Mouse (Mus musculus) midbrain, embryonic 16.5 days (tissue): ENCODE results near the gene 2300009A05Rik. TPM values are rescaled to one million over a fixed set of nuclear protein-coding genes. Genes with fewer than 3 reads are reported as not detected.

Source experiments
- ATAC-seq: fragments of 200-750 bp; cut with Nextera tagmentation; 2 replicates; pipeline ENCODE4 v1.8.0; 2017; ENCODE audit warnings: moderate TSS enrichment
- H3K27ac ChIP-seq: fragments of 300-500 bp; sonication (generic); 2 replicates; pipeline ENCODE4 v1.5.1; 2014; ENCODE audit warnings: mild to moderate bottlenecking, low read length, mixed read lengths
- H3K27me3 ChIP-seq: fragments of 300-500 bp; sonication (generic); 2 replicates; pipeline ENCODE4 v1.6.1; 2014; ENCODE audit warnings: low read depth, low read length, mixed read lengths; ENCODE audit not compliant: control insufficient read depth, insufficient read depth
- H3K36me3 ChIP-seq: fragments of 300-500 bp; sonication (generic); 2 replicates; pipeline ENCODE4 v1.6.1; 2014; ENCODE audit warnings: mild to moderate bottlenecking, low read length, moderate library complexity, mixed read lengths; ENCODE audit not compliant: control insufficient read depth, insufficient read depth
- H3K4me1 ChIP-seq: fragments of 300-500 bp; sonication (generic); 2 replicates; pipeline ENCODE4 v1.6.1; 2014; ENCODE audit warnings: mild to moderate bottlenecking, low read length, mixed read lengths; ENCODE audit not compliant: control insufficient read depth, insufficient read depth
- H3K4me2 ChIP-seq: fragments of 300-500 bp; sonication (generic); 2 replicates; pipeline ENCODE4 v1.6.1; 2014; ENCODE audit warnings: mild to moderate bottlenecking, low read length, mixed read lengths
- H3K4me3 ChIP-seq: fragments of 300-500 bp; sonication (generic); 2 replicates; pipeline ENCODE4 v1.5.1; 2014; ENCODE audit warnings: low read depth, mild to moderate bottlenecking, low read length, moderate library complexity, mixed read lengths
- H3K9ac ChIP-seq: fragments of 300-500 bp; sonication (generic); 2 replicates; pipeline ENCODE4 v1.6.1; 2014; ENCODE audit warnings: low read depth, low read length, mixed read lengths
- H3K9me3 ChIP-seq: fragments of 300-500 bp; sonication (generic); replicated peaks from 2 replicates; pipeline ENCODE4 v1.6.1; 2014; ENCODE audit warnings: mild to moderate bottlenecking, low read length, mixed read lengths; ENCODE audit not compliant: control insufficient read depth, poor library complexity, severe bottlenecking
- WGBS: fragments of 180-500 bp; shearing (Covaris S2); extraction: QIAGEN DNeasy Blood & Tissue Kit; methylation state at CpG from one replicate; pipeline ENCODE4 v1.1.7; 2014; 5-methylcytosine and 5-hydroxymethylcytosine counted together
- polyA plus RNA-seq: library from polyadenylated mRNA; unstranded; fragments of >200 nt; fragmentation: Nextera tagmentation; extraction: Ambion mirVana; gene quantifications from 2 replicates; pipeline ENCODE4 v1.2.1, GENCODE M21; 2015

2300009A05Rik gene
- polyA plus RNA-seq, 1 experiment from 2014 or later, result 60.2 TPM

DNA sequence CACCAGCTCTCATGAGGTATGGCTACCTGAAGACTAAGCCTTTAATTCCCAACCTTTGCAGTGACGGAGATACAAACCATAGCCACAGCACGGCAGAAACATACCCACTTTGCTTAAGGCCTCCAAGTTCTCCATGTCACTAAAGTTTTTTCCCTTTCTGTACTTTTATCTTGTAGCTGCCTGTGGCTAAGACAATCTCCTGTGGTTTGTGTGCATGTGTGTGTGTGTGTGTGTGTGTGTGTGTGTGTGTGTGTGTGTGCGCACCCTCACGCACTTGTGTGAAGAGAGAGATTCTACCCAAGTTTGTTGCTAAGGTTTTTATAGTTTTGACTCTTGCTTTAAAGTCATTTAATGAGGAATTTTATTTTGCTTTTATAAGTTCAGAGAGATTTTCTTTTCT, 16.3 kb downstream of the 2300009A05Rik start:
- H3K27ac ChIP-seq, result no peak overlapping the region
- no peaks in the 10 kb centered on the region for H3K27me3 ChIP-seq
- H3K36me3 ChIP-seq, result no peaks in the 10 kb centered on the region
- H3K4me2 ChIP-seq, result no peak overlapping the region
- no peak overlapping the region for H3K4me3 ChIP-seq
- no peak overlapping the region for H3K9ac ChIP-seq
- WGBS, result 90% methylated on average over 4 of the region's 4 CpGs
- no peaks in the 10 kb centered on the region for H3K9me3 ChIP-seq
- peaks cover 4% of the 10 kb centered on the region for H3K4me1 ChIP-seq
- ATAC-seq, result no peak

- WGBS, result 82% methylated on average over 3 of the region's 3 CpGs
- no peak for ATAC-seq
- Histone ChIP-seq H3K9ac (no peak overlapping the region), H3K27ac (no peak overlapping the region), H3K4me1 (peaks cover 22% of the 10 kb centered on the region), H3K4me3 (no peak overlapping the region), H3K36me3 (no peaks in the 10 kb centered on the region), H3K4me2 (no peak overlapping the region), H3K9me3 (no peaks in the 10 kb centered on the region), H3K27me3 (no peaks in the 10 kb centered on the region)
Measured at GRCm38 (mm10) chr9:63380326-63380725, 18.7 kb downstream of the 2300009A05Rik start.

GRCm38 (mm10) chr9:63378174-63378573, 20.9 kb downstream of the 2300009A05Rik start:
- Histone ChIP-seq H3K4me3 (peak overlapping the region; percentile 76), H3K9me3 (no peaks in the 10 kb centered on the region), H3K27me3 (no peaks in the 10 kb centered on the region), H3K4me2 (peak overlapping the region; percentile 74), H3K36me3 (no peaks in the 10 kb centered on the region), H3K27ac (peak overlapping the region; percentile 86), H3K9ac (peak overlapping the region; percentile 87), H3K4me1 (peaks cover 29% of the 10 kb centered on the region)
- 16% methylated on average over 8 of the region's 8 CpGs for WGBS
- ATAC-seq, result no peak

DNA sequence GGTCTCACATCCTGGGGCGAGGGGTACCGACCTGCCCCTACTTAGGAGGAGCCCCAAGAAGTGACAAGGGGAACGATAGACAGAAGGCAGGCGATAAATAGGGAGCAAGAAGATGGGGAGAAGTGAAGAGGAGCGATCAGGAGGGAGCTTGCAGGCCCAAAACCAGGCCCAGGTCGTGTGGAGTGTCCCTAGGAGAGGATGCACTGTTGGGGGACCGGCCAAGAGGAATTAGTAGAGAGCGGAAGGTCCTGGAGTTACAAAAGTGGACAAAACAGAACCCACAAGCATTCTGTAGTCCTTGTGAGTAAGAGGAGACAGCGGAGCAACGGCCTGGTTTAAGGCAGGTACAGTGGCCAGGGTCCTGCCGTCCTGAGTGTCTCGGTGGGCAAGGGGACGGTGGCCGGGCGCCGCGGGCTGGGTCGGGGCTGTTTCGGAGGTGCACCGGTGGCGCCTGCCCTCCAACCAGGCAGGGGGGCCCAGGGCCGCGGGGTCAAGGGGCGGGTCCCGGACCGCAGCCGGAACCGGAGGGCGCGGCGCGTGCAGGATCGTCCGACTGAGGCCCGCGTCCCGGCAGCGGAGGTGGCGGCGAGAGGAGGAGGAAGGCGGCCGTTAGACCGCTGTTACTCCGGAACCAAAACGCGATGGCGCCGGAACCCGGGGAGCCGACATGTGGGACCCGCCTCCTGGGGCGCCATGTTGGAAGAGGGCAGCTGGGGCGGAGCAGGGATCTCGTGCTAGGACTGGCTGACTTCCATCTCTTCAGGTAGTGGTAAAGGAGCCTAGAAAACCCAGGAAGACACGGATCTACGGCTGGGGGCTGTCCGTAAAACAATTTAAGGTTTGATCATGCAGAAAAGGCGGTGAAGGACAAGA, 21.5 kb downstream of the 2300009A05Rik start, which contains the start of gene Map2k5:
Map2k5 (minus strand) TSS at position 633 of the 873 bp plus-strand sequence.
- H3K9me3 ChIP-seq, result no peaks in the 10 kb centered on the region
- peak within 1 kb of the TSS; percentile 86 for H3K27ac ChIP-seq
- peak within 1 kb of the TSS; percentile 74 for H3K4me2 ChIP-seq
- peak within 1 kb of the TSS; percentile 76 for H3K4me3 ChIP-seq
- H3K36me3 ChIP-seq, result no peaks in the 10 kb centered on the region
- WGBS, result under 1% methylated on average over 58 of the region's 58 CpGs
- H3K9ac ChIP-seq, result peak within 1 kb of the TSS; percentile 87
- H3K27me3 ChIP-seq, result no peaks in the 10 kb centered on the region
- peak; percentile 96 for ATAC-seq
- peaks cover 29% of the 10 kb centered on the region for H3K4me1 ChIP-seq

GRCm38 (mm10) chr9:63373315-63373714, 25.7 kb downstream of the 2300009A05Rik start:
- 83% methylated on average over 2 of the region's 2 CpGs for WGBS
- Histone ChIP-seq H3K4me3 (no peak overlapping the region), H3K27me3 (no peaks in the 10 kb centered on the region), H3K4me1 (peaks cover 28% of the 10 kb centered on the region), H3K9me3 (no peaks in the 10 kb centered on the region), H3K36me3 (no peaks in the 10 kb centered on the region), H3K27ac (no peak overlapping the region), H3K9ac (no peak overlapping the region), H3K4me2 (no peak overlapping the region)
- ATAC-seq, result no peak

- ATAC-seq, result no peak
- no peak overlapping the region for H3K4me3 ChIP-seq
- 53% methylated on average over 8 of the region's 8 CpGs for WGBS
Measured at GRCm38 (mm10) chr9:63372541-63372940, 26.5 kb downstream of the 2300009A05Rik start.

DNA sequence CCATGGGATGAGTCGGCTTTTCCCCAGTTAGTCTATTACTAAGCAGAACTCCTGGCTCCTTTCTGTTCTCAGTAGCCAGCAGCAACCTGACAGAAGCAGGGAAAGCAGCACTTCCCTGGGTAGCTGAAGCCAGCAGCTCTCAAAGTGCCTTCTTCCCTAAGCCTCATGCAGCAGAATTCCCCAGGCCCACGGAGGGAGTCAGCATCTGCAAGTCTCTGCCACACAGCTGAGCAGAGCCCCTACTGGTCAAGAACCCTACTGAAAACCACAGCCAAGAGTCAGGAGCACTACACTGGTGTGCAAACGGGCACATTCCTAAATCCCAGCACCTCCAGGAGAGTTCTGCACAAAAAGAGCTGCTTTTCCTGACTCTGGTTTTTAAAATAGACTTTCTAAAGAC, 38.6 kb downstream of the 2300009A05Rik start:
- H3K4me2 ChIP-seq, result no peak overlapping the region
- H3K27me3 ChIP-seq, result no peaks in the 10 kb centered on the region
- no peak overlapping the region for H3K9ac ChIP-seq
- no peaks in the 10 kb centered on the region for H3K9me3 ChIP-seq
- no peaks in the 10 kb centered on the region for H3K36me3 ChIP-seq
- WGBS, result 44% methylated on average over 3 of the region's 3 CpGs
- ATAC-seq, result no peak
- H3K4me3 ChIP-seq, result no peak overlapping the region
- no peak overlapping the region for H3K27ac ChIP-seq
- no peaks in the 10 kb centered on the region for H3K4me1 ChIP-seq

More at GRCm38 (mm10) chr9:63372541-63372940, 26.5 kb downstream of the 2300009A05Rik start:
- no peaks in the 10 kb centered on the region for H3K36me3 ChIP-seq
- H3K27me3 ChIP-seq, result no peaks in the 10 kb centered on the region
- peaks cover 27% of the 10 kb centered on the region for H3K4me1 ChIP-seq
- H3K27ac ChIP-seq, result no peak overlapping the region
- no peak overlapping the region for H3K4me2 ChIP-seq
- no peaks in the 10 kb centered on the region for H3K9me3 ChIP-seq
- H3K9ac ChIP-seq, result no peak overlapping the region

GRCm38 (mm10) chr9:63359016-63359415, 40.0 kb downstream of the 2300009A05Rik start:
- no peak for ATAC-seq
- 84% methylated on average over 5 of the region's 5 CpGs for WGBS
- no peak overlapping the region for H3K9ac ChIP-seq
- no peak overlapping the region for H3K4me2 ChIP-seq
- no peaks in the 10 kb centered on the region for H3K27me3 ChIP-seq
- H3K27ac ChIP-seq, result no peak overlapping the region
- H3K36me3 ChIP-seq, result no peaks in the 10 kb centered on the region
- H3K4me3 ChIP-seq, result no peak overlapping the region
- H3K4me1 ChIP-seq, result no peaks in the 10 kb centered on the region
- no peaks in the 10 kb centered on the region for H3K9me3 ChIP-seq

- 89% methylated on average over 4 of the region's 4 CpGs for WGBS
- Histone ChIP-seq H3K4me3 (no peak overlapping the region), H3K27me3 (no peaks in the 10 kb centered on the region), H3K4me1 (no peaks in the 10 kb centered on the region), H3K4me2 (no peak overlapping the region), H3K27ac (no peak overlapping the region), H3K9me3 (no peaks in the 10 kb centered on the region), H3K36me3 (no peaks in the 10 kb centered on the region), H3K9ac (no peak overlapping the region)
- no peak for ATAC-seq
Measured at GRCm38 (mm10) chr9:63356721-63357120, 42.3 kb downstream of the 2300009A05Rik start.
